Mouse (Mus musculus) cerebellum, adult 18-20 months (tissue): Measurements from ENCODE around the gene Rarb.

ENCODE experiments used
- DNase-seq, 2 experiments: peaks; one replicate each; pipeline ENCODE4 v3.0.0; 2021

Gene Rarb

GRCm38 (mm10) chr14:16574925-16575721 is 243.8 kb downstream of the Rarb start:
- DNase-seq, result peak; percentile 49 to 69

DNA sequence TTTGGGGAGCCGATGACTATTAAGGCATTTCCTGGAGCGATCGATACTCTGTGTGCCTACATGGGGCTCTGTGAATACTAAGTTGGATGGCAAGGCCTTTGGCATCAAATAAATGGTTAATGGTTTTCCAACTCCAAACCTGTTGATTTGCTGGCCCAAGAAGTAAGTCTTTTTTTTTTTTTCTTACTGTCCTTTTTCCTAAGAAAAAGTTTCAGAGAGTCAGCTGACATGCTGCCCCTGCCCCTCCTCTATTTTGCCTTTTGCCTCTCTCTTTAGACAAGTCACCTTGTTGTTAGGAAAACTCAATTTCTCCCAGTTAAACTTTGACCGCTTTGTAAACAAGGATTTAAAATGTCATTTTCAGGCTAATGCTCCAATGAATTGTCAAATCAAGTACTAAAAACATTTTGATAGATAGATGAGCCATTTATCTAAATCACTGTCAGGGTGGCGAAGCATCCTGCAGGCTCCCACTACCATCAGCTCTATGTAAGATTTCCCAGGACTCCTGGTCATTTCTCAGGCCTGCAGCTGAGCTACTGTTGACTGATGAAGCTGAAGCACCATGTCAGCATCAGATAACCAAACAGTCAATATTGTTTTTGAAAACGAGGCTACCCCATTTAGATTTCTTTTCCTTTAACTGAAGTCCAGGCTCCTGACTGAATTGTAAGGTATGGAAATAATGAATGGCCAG is 245.3 kb downstream of the Rarb start:
- DNase-seq, result no peak

DNA sequence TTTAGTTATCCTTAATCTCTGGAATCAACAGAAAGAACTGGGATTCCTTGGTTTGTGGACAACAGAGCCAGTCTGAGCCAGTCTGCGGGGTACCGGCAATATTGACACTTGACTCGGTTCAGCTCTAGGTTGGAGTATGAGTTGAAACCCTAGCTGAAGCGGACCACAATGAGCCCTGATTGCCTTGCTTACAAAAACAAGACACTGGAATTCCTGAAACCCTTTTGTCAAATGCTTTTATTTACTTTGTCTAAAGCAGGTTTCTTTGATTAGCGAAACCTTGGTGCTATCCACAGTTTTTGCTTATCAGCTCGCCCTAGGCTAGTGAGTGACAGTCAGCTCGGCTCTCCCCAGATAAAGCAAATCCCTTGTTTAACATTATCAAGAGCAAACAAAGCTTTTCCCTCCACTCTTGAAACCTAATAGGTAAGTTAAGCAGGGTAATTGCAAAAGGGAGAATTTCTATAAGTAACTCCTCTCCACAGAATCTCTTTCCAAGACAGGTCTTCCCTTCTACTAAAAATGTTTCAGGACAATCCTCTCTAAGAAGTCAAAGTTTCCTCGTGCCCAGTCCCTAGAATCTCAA is 246.1 kb downstream of the Rarb start:
- DNase-seq, result no peak

GRCm38 (mm10) chr14:16569506-16570001 is 249.4 kb downstream of the Rarb start:
- DNase-seq, result no peak

- DNase-seq, result no peak
Measured at GRCm38 (mm10) chr14:16566920-16567319, 252.0 kb downstream of the Rarb start.

GRCm38 (mm10) chr14:16563912-16564311 is 255.0 kb downstream of the Rarb start:
- DNase-seq, result no peak

- DNase-seq, result no peak
Measured at GRCm38 (mm10) chr14:16561496-16562170, 257.3 kb downstream of the Rarb start.

- no peak for DNase-seq
Measured at GRCm38 (mm10) chr14:16559294-16560217, 259.4 kb downstream of the Rarb start.

GRCm38 (mm10) chr14:16558033-16558432 is 260.9 kb downstream of the Rarb start:
- no peak for DNase-seq

DNA sequence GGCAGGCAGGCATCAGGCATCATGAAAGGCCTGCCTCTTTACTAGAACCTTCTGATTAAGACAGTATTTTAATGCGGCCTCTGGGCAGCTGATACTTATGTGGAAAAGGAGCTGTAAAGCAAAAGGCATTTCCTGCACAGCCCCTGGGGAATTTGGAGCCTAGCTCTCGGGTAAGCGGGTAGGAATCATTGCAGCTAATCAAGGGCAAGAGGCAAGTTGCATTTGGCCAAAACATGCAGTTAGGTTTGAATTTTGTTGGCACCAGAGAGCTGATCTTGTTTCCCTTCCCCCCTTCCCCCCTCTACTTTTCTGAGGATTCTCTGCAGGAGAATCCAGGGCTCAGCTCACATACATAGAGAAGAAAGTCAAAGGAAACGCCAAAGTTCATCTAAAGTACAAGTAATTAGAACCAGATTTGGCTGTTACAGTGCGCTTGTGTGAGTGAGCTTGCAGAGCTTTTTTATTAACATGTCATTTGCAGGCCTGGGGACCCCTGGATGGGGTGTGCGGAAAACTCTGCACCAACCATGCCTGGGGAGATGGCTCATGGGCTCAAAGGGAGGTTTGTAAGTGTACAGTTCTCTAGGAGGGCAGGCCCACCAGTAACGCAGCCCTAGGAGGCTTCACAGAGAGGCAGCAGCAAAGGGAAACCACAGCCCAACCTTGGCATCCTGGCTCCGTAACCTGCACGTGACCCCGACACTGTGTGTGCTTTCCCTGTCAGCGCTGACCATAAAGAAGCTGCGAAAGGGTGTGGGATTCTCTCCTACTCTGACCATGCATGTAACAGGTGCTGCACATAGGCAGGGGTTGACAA is 264.1 kb downstream of the Rarb start:
- DNase-seq, result no peak

- DNase-seq, result no peak
Measured at GRCm38 (mm10) chr14:16554319-16554642, 264.7 kb downstream of the Rarb start.

DNA sequence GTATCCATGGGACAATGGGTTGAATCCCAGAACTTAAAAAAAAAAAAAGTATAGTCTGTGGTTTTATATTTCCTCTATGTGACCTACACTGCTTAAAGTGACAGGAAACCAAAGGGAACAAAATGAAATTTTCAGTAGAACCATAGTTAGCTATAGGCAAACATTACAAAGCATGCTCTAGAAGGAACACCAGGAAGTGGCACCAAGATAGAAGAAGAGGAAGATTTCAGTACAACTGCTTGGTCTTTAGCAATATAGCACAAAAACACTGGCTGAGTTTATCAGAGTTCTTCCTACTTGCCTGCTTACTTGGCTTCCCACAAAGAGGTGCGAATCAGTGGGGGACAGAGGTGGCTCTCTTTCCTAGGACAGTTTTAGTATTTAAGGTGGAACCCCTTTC is 266.7 kb downstream of the Rarb start:
- DNase-seq, result no peak

DNA sequence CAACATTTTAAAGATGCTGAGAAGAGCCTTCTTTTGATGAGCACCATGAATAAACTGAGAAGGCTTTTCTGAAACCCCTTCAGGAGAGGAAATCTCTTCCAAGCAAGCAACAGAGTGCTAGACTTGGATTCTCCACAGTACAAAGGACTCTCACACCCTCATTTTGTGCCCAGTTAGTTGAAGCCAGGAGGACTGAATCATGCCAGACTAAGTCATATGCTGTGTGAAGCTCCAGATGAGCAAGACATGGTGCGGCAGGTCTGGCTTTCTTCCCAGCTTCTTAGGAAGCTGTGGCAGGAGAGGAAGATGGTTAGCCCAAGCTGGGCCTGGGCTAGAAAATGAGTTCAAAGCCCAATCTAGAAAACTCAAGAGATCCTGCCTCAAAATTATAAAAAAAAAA is 267.1 kb downstream of the Rarb start:
- no peak for DNase-seq

- no peak for DNase-seq
Measured at GRCm38 (mm10) chr14:16548200-16548576, 270.8 kb downstream of the Rarb start.

DNA sequence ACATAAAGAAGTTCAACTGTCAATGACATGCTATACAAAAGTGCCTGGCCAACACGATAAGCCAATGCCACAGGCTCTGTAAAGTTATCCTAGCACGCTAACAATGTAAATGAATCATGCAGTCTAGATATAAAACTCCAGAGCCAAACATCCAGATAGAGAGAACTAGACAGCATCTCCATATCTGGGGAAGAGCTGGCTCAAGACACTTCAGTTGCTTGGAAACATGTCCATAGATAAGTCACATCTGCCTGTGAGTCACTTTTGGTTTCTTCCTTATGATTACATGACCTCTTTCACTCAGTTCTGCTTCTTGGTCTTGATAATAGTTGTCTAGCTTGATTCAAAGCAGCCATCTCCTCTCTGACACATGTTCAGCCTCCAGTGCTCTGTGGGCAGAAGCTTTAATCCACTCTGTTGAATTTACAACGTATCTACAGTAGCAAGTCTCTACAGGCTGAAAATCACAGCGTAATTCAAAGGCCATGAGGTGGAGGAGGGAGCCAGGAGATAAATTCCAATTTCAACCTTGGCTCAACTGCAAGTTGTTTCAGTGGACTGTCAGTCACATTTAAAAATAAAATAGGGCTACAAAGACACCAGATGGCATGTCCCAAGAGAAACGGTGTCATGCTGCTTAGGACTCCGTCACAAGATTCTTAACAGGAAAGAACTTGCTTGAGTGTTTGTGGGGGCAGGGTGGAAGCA is 271.3 kb downstream of the Rarb start:
- peak; percentile 39 to 55 for DNase-seq

DNA sequence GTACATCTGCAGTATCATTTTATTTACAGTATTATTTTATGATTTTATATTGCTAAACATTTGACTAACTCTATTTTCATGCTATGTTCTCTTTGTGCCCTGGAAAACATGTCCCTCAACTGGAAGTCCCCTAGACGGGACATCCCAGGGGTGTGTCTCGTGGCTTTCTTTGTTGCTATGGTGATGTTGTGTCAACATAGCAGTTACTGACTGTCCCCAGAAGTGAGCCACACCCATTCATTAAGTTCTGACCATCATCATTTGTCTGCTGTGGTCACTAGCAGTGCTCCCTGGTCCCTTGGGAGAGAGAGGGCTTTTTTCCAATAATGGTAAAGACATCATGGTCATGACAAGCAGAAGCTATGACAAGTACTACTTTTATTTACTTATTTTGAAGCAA is 274.0 kb downstream of the Rarb start:
- DNase-seq, result no peak

DNA sequence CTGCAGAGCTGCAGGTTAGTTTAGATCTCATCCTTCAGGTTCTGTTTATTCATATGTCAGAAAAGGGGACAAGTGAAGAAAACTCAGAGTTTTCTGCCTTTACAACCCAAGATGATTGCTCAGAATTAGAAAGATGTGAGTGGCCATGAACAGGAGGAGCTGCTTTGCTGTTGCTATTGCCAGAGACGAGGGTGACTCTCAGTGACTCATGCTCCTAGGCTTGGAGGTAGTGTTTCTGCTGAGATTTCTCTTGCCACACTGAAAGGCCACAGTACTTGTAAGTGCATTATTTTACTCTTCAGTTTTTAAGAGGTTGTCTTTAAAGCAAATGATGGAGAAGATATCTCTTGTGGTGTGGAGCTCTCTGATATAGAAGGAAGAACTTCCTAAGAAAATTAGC is 277.3 kb downstream of the Rarb start:
- no peak for DNase-seq

DNA sequence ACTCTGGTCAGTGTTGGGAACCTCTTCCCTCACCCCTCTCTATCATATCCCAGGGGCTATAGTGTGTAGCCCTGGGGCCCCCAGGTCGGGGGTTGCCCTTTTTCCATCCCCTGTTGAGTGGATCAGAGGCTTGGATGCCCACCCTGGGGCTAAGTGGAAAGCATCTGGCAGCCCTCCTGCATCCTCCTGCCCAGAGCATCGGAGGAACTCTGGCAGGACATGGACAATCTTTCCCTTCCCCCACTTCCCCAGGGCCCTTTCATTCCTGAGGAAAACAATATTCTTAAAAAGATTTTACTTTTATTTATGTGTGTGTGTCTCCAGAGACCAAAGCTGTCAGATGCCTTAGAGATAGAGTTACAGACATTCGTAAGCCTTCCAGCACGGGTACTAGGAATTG is 281.5 kb downstream of the Rarb start:
- DNase-seq, result no peak

- DNase-seq, result no peak
Measured at GRCm38 (mm10) chr14:16528631-16529030, 290.3 kb downstream of the Rarb start.

DNA sequence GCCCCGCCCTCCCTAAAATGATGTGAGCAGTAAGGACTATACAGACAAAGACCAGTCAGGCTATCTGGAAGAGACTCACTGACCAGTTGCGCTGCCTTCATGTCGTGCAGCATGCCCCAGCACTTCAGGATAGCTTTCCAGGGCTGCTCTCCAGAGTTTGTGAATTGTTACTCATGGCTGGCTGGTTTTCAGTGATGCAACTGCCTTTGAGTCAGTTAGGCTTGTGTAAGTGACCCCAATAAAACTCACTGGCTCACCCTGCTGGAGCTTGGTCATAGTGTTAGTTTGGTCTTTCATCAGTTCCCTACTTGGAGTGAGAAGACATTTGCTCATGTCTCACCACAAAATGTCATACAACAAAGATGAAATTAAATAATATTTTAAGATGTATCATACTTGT is 292.8 kb downstream of the Rarb start:
- DNase-seq, result no peak
